Mouse (Mus musculus) kidney, postnatal 4 days (tissue): Measurements from ENCODE around the gene Spag16.
A peak's percentile ranks its signal among the peaks of the same experiment; 100 is the strongest.

Source experiments
- DNase-seq, 2 experiments: peaks; one replicate each; pipeline ENCODE4 v3.0.0; 2021; ENCODE audit warnings: mixed read lengths in 2 of 2

Gene Spag16

DNA sequence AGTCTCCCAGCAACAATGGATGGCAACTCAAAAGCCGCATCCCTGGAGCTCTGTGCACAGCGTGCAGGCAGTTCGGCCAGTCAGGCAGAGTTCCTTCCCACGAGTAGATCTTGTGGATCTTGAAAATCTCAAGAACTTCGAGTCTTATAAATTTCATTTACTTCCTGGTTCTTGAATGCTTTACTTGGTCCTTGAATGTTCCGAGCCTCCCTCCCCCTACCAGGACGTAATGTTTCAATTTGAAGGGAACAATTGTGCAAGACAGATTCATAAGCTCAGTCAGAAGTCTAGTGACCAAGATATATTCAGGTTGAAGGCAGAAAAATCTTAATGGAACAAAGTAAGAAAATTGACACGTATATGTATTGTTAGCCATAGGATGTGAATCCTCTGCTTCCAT lies 277.9 kb downstream of the Spag16 start:
- no peak for DNase-seq

DNA sequence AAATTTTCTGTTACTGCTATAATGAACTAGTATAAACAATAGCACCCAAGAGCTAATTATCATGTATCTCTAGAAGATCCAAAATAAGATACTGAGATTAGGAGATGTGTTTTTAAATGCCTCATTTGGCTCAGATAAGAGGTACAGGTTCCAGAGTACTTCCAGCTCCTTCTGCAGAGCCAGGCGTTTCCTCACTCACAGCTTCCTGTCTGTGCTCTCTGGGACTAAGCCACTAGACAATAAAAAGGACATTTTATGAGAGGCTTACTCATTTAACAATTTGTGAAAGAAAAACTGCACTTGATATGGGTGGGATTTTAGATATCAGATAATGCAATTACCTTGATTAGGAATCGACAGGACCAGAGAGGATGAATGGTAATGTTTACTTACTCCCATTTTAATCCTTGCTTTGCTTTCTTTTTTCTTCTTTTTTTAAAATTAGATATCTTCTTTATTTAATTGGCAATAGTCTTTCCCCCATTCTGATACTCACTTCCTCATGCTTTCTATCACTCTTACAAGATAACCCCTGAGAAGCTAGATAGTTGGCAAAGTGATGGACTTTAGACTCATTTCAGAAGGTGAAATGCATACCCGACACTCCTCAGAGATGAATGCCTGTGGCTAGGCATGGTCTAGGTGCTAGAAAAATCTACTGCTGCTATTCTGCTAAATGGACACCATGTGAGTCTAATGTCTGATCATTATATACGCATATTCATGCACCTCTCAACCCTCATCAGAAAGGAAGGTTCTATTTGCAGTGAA lies 289.6 kb downstream of the Spag16 start:
- no peak for DNase-seq

GRCm38 (mm10) chr1:70128035-70128434 lies 301.3 kb downstream of the Spag16 start:
- DNase-seq, result peak; percentile 43 to 56

GRCm38 (mm10) chr1:70135547-70135946 lies 308.8 kb downstream of the Spag16 start:
- DNase-seq, result no peak

- no peak for DNase-seq
These were observed 338.8 kb downstream of the Spag16 start for GRCm38 (mm10) chr1:70165343-70166158.

DNA sequence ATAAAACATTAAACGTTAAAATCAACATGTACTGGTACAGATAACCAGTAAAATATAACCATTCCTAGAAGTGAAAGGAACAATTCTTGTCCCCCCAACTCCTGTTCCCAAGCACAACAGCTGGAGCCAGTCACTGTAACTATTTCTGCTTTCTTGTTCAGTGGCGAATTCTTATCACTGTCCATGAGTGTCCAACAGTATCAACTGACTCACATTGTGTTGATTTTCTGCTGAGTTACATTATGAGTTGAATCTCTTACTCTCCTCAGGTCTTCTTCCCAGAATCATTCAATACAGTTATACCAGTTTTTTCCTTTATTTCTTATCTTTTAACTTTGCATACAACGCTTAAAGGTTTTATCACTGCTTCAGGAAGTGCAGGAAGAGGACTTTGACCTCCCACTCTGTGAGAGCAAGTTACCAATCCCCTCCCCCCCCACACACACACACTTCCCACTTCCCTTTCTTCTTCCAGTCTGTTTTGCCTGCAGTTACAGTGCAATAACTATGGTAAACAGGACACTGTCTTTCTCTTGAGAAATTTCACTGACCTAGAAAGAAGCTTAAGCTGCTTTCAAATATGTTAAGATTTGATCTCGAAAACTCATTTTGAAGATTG lies 353.5 kb downstream of the Spag16 start:
- DNase-seq, result no peak

- no peak for DNase-seq
These were observed 438.0 kb downstream of the Spag16 start for GRCm38 (mm10) chr1:70264815-70265214.

DNA sequence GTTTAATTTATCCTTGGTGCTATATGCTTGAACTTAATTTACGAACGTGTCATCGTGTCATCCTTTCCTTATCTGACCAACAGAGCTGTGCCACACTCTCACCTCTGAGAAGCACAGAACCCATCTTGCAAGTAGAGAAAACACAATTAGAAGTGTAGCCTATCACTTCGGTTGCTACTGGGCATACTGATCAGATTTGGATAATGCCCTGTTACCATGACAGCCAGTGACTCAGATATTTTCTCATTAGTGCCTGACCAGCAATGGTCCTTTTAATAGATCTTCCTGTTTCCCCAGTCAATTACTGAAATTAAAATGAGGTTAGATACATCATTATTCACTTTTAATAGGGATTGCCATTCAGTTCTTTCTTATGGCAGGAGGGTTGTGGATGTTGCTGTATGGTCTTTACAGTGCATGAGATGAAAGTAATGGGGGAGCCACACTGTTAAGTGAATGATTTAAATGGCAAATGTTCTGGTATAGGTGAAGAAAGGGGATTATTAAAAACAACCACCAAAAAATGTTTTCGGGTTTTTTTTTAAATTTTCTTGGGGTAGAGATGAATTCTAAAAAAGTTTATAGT lies 439.2 kb downstream of the Spag16 start:
- DNase-seq, result no peak

GRCm38 (mm10) chr1:70270139-70270538 lies 443.4 kb downstream of the Spag16 start:
- peak; percentile 3 to 10 for DNase-seq

DNA sequence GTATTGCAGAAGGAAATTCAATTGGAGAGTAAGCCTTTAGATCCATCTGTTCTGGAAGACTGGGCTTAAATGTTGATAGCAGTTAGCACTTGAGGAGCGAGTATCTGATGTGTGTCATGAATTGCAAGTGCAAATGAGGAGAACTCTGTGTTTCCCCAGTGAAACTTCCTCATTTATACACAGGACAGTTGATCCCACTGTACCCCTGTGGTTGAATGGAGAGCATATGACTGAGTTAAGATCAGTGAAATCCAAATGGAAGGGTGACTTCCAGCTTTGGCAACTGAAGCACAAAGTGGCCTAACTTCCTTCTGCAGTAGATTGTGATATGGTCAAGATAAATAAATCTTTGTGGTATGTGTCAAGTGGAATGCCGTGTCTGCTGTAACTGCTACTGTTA lies 446.0 kb downstream of the Spag16 start:
- no peak for DNase-seq

DNA sequence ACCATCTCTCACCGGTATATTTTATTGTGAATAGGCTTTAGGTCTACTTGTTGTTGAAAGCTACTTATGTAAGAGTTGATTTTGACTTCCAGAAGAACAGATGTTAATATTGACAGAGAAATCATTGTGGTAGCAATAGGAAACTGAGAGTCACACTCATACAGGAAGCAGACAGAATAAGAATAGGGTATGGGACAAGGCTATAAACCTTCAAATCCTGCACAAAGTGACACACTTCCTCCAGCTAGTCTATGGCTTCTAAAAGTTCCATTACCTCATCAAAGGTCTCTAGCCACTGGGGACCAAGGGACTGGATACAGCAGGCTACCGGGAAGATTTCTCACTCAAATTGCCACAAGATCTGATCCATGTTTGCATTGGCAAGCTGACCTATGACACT lies 452.5 kb downstream of the Spag16 start:
- no peak for DNase-seq

- no peak for DNase-seq
These were observed 456.6 kb downstream of the Spag16 start for GRCm38 (mm10) chr1:70283388-70283787.

- DNase-seq, result no peak
These were observed 457.4 kb downstream of the Spag16 start for GRCm38 (mm10) chr1:70284140-70284539.

DNA sequence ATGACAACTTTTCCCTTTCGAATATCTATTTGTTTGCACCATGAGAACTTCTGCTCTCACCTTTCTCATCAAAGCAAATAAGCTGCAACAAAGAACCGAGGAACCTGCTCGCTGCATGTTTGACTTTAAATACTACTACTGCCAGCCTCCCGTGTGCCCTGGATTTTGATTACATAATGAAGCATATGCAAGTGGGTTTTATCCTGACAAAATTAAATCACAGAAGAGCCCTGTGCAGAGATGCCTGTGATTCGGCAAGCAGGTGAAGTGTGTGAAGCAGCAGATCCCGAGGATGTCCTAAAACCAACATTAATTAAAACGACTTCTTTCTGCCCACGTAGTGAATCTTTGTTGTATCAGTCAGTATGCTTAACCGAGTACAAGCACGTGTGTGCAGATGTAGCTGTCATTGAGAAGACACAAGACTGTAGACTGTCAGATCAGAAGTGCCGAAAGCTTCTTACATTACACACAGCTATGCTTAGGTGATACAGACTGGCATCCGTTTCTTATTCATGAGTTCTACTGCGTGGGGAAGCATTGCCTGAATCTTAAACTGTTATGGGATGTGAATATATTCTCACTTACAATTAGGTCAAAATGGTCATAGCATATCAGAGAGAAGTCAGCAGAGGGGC lies 489.5 kb downstream of the Spag16 start:
- DNase-seq, result no peak

DNA sequence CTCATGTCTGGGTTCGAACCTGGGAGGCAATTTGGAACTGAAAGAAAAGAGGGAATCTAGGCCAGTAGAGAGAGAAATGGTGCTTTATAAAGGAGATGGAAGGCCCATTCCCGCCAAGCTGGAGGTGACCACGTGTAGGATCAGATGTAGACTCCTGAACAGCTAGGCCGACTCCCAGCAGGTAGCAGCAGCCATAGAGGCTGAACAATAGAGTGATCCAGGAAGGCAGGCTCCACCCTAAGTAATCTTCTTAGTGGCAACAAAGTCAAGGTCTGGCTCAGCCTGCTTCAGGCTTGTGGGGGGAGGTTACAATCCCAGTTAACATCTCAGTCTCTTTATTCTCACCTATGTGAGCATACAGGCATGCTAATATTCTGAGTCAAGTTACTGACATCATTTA lies 494.2 kb downstream of the Spag16 start:
- no peak for DNase-seq

DNA sequence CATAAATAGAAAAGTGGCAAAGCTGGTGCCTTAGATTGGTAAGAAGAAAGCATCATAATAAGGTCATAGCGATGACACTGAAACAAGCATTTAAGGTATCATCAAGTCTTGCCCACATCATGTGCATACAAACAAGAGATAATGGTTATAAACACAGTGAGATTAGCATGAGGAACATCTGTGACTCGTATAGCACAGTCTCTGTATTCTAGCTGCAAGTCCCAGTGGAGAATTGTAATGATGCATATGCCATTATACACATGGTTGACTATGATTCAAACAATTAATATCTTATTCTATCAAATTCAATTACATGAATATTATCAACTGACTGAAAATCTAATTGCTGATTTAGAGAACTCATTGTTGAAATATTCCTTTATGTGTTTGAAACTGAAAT lies 519.4 kb downstream of the Spag16 start:
- no peak for DNase-seq

- DNase-seq, result no peak
These were observed 524.6 kb downstream of the Spag16 start for GRCm38 (mm10) chr1:70351371-70351770.

GRCm38 (mm10) chr1:70354014-70354413 lies 527.2 kb downstream of the Spag16 start:
- DNase-seq, result no peak

- DNase-seq, result peak in 1 of 2 experiments; percentile 10
These were observed 545.0 kb downstream of the Spag16 start for GRCm38 (mm10) chr1:70371721-70372120.

DNA sequence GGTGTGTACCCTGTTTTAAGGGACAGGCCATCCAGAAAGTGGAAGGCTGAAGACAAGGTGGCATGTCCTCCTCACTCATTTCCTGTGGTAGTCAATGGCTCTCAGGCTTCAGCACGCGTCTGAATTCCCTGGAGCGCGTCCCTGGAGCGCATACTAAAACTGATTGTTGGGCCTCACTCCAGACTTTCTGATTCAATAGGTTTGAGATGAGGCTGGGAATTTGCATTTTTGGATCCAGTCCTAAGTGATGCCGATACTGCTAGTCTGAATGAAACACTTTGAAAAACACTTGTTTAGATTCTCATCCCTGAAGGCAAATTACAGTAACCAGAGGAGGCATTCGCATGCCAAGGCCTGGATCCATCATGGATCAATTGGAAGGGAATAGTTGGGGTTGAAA lies 553.3 kb downstream of the Spag16 start:
- no peak for DNase-seq

GRCm38 (mm10) chr1:70442209-70443080 lies 615.7 kb downstream of the Spag16 start:
- no peak for DNase-seq

GRCm38 (mm10) chr1:70479864-70480263 lies 653.1 kb downstream of the Spag16 start:
- no peak for DNase-seq
